ENCODE assay signal across 9 mouse cellular contexts in the genomic region with DNA sequence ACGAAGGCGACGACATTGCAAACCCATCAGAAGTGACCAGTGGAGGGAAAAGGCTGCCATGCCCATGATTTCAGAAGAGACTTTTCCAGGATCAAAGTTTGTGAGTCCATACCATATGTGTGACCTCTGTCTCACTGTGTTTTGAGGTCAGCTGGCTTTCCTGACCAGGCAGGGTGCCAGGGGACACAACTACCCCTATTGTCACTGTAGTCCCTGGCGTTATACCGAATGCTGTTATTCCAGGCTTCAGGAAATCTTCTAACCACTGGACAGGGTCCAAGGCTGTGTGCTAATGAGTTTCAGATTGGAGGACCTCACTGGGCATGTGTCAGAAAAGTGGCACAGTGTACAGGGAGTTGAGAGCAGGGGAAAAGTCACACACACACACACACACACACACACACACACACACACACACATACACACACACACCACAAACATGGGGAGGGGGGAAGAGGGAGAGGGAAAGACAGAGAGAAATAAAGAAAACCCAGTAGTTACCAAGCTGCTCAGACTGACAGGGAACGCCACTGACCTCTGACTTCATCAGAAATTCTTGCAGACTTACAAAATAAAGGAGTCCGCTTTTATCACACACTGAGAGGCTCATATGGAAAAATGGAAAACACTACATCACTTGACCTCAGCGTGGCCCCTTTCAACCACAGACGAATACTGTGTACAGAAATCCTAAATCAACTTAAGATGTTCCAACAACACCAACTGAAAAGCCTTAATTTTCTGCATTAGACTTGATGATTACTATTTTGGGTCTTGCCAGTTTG.
DNase-seq lines count a peak whose midpoint lies in the region; ATAC-seq and TF ChIP-seq lines count a peak whose summit lies in the region.
"Had no signal": no experiment of that assay in that cellular context is flagged by ENCODE, and none has a peak within 500 bp of the region (broad histone marks: within the 10 kb centered on the region; RNA-seq: fewer than 3 reads in every experiment).

No protein-coding gene starts in this region.

- H3K27ac ChIP-seq in forebrain, embryonic 14.5 days (ENCODE audit: low read depth, low read length), result no peak overlapping the region
- no peak overlapping the region for H3K27ac ChIP-seq in forebrain, embryonic 15.5 days (replicated peaks)
- H3K27ac ChIP-seq in heart, adult 2 months, result peak overlapping the region; percentile 38; the same call in 1 of the 2 replicates
- H3K27ac ChIP-seq: midbrain, embryonic 15.5 days had no signal

- no peaks in the 10 kb centered on the region for H3K79me2 ChIP-seq in heart, adult 2 months (replicated peaks; ENCODE audit: control insufficient read depth, insufficient read depth, low read length)

- H3K27me3 ChIP-seq in forebrain, embryonic 14.5 days (replicated peaks; ENCODE audit: control insufficient read depth, insufficient read depth, low read length), result 0 out of 2 replicates have a peak, but pooled peaks cover 3% of the 10 kb centered on the region
- H3K27me3 ChIP-seq in forebrain, embryonic 15.5 days, result no peaks in the 10 kb centered on the region
- H3K27me3 ChIP-seq in heart, adult 2 months (ENCODE audit: control insufficient read depth, insufficient read depth, low read length), result no peaks in the 10 kb centered on the region
- H3K27me3 ChIP-seq: midbrain, embryonic 15.5 days had no signal

- H3K4me1 ChIP-seq in forebrain, embryonic 14.5 days (ENCODE audit: control insufficient read depth, insufficient read depth, low read length), result peaks cover 3% of the 10 kb centered on the region; the same call in 1 of the 2 replicates
- H3K4me1 ChIP-seq in forebrain, embryonic 15.5 days, result peaks cover 9% of the 10 kb centered on the region; the same call in 1 of the 2 replicates
- peaks cover 13% of the 10 kb centered on the region for H3K4me1 ChIP-seq in heart, adult 2 months (ENCODE audit: control insufficient read depth, insufficient read depth, low read length)
- H3K4me1 ChIP-seq: midbrain, embryonic 15.5 days had no signal

- intact Hi-C loops in heart, adult 2 months (cut with DNase I), result loop anchor here (5.0 kb wide), 1 partner anchor 322 kb away; no protein-coding TSS in a partner anchor

- no peak overlapping the region for H3K9ac ChIP-seq in forebrain, embryonic 14.5 days (ENCODE audit: low read length)
- no peak overlapping the region for H3K9ac ChIP-seq in forebrain, embryonic 15.5 days (replicated peaks)
- H3K9ac ChIP-seq in heart, adult 2 months (ENCODE audit: low read depth, low read length), result no peak overlapping the region
- H3K9ac ChIP-seq: midbrain, embryonic 15.5 days had no signal

- no peaks in the 10 kb centered on the region for H3K36me3 ChIP-seq in forebrain, embryonic 14.5 days (ENCODE audit: control insufficient read depth, insufficient read depth, low read length)
- no peaks in the 10 kb centered on the region for H3K36me3 ChIP-seq in forebrain, embryonic 15.5 days
- H3K36me3 ChIP-seq in heart, adult 2 months (ENCODE audit: control insufficient read depth, insufficient read depth, low read length), result no peaks in the 10 kb centered on the region; the same call in 1 of the 2 replicates
- H3K36me3 ChIP-seq: midbrain, embryonic 15.5 days had no signal

- TF ChIP-seq POLR2A in heart, adult 2 months (IDR thresholded peaks at IDR 0.05; ENCODE audit: insufficient read depth, low read depth, low read length), result no peak

- no peak for TF ChIP-seq CTCF in heart, adult 2 months (IDR thresholded peaks at IDR 0.05)

- no peak for ATAC-seq in forebrain, embryonic 14.5 days
- ATAC-seq in forebrain, embryonic 15.5 days (replicated peaks), result no peak
- ATAC-seq: midbrain, embryonic 15.5 days had no signal

- H3K4me3 ChIP-seq in forebrain, embryonic 14.5 days (ENCODE audit: low read depth, low read length), result no peak overlapping the region
- H3K4me3 ChIP-seq in forebrain, embryonic 15.5 days, result no peak overlapping the region
- H3K4me3 ChIP-seq in heart, adult 2 months, result no peak overlapping the region
- H3K4me3 ChIP-seq: midbrain, embryonic 15.5 days had no signal

- TF ChIP-seq EP300 in heart, adult 2 months (IDR thresholded peaks at IDR 0.05; ENCODE audit: insufficient read depth, low read depth, low read length), result 0 out of 2 replicates have a peak, but pooled peaks have one; percentile 15

- WGBS in forebrain, embryonic 14.5 days, result 69% methylated on average over 9 of the region's 9 CpGs
- WGBS in forebrain, embryonic 15.5 days, result 61% methylated on average over 9 of the region's 9 CpGs
- 32% methylated on average over 9 of the region's 9 CpGs for WGBS in heart, adult 2 months

- H3K9me3 ChIP-seq in forebrain, embryonic 14.5 days (replicated peaks; ENCODE audit: control insufficient read depth, low read length), result no peaks in the 10 kb centered on the region
- H3K9me3 ChIP-seq in forebrain, embryonic 15.5 days, result no peaks in the 10 kb centered on the region
- H3K9me3 ChIP-seq: midbrain, embryonic 15.5 days had no signal

- DNase-seq in forebrain, embryonic 14.5 days (ENCODE audit: low spot score), result peak; percentile 33
- DNase-seq in adipocyte (ENCODE audit: low spot score), result peak; percentile 90
- peak; percentile 49 to 67 for DNase-seq in heart, adult 2 months
- peak; percentile 72 for DNase-seq in kidney, postnatal 14 days
- DNase-seq in spleen, postnatal 4 days (ENCODE audit: low spot score in 2 of 2), result no peak
- no peak for DNase-seq in thymus, postnatal 36 days
- no peak for DNase-seq in MN1 (ENCODE audit: low spot score)

- H3K4me2 ChIP-seq in forebrain, embryonic 14.5 days (ENCODE audit: low read length), result no peak overlapping the region
- no peak overlapping the region for H3K4me2 ChIP-seq in forebrain, embryonic 15.5 days (replicated peaks)
- H3K4me2 ChIP-seq: midbrain, embryonic 15.5 days had no signal

Comparison
In these comparisons a context has a peak if more than half of its experiments do, and no peak if none do; other contexts are left out.
1. DNase-seq: peak in forebrain, embryonic 14.5 days (single experiment), adipocyte (single experiment), heart, adult 2 months (2 of 2) and kidney, postnatal 14 days (single experiment); none in spleen, postnatal 4 days (0 of 2), thymus, postnatal 36 days (0 of 2) and MN1 (single experiment).